Mouse (Mus musculus) gonadal fat pad, adult 2 months (tissue): ENCODE measurements at regions not wholly inside any gene's neighbourhood (a gene's known extent, or its start where the extent isn't known, plus 50 kb on each side); places are given as distances from the start of the nearest gene placed in this dataset.

ENCODE experiments used
- DNase-seq: peaks from one replicate; pipeline ENCODE4 v3.0.0-alpha.2; 2012; ENCODE audit warnings: low read depth

GRCm38 (mm10) chr8:116290671-116291245 lies 214.0 kb upstream of the Dynlrb2 start:
- DNase-seq = no peak

GRCm38 (mm10) chr8:116289237-116289636 lies 215.5 kb upstream of the Dynlrb2 start:
- DNase-seq = no peak

GRCm38 (mm10) chr8:116283990-116284389 lies 220.8 kb upstream of the Dynlrb2 start:
- no peak for DNase-seq

- DNase-seq = no peak
Measured at GRCm38 (mm10) chr8:116282341-116282740, 222.4 kb upstream of the Dynlrb2 start.

- no peak for DNase-seq
Measured at GRCm38 (mm10) chr8:116275014-116275413, 229.8 kb upstream of the Dynlrb2 start.

- DNase-seq = no peak
Measured at GRCm38 (mm10) chr8:116271238-116271637, 233.5 kb upstream of the Dynlrb2 start.

- DNase-seq = no peak
Measured at GRCm38 (mm10) chr8:116269393-116269792, 235.4 kb upstream of the Dynlrb2 start.

- no peak for DNase-seq
Measured at GRCm38 (mm10) chr8:116268685-116269084, 236.1 kb upstream of the Dynlrb2 start.

GRCm38 (mm10) chr8:116268161-116268560 lies 236.6 kb upstream of the Dynlrb2 start:
- no peak for DNase-seq

GRCm38 (mm10) chr8:116267021-116267420 lies 237.8 kb upstream of the Dynlrb2 start:
- DNase-seq = no peak

- no peak for DNase-seq
Measured at GRCm38 (mm10) chr8:116265591-116265990, 239.2 kb upstream of the Dynlrb2 start.

GRCm38 (mm10) chr8:116264078-116264477 lies 240.7 kb upstream of the Dynlrb2 start:
- no peak for DNase-seq

- no peak for DNase-seq
Measured at GRCm38 (mm10) chr8:116261286-116261685, 243.5 kb upstream of the Dynlrb2 start.

- no peak for DNase-seq
Measured at GRCm38 (mm10) chr8:116255398-116255797, 249.4 kb upstream of the Dynlrb2 start.

GRCm38 (mm10) chr8:116252455-116253216 lies 252.1 kb upstream of the Dynlrb2 start:
- no peak for DNase-seq

- no peak for DNase-seq
Measured at GRCm38 (mm10) chr8:116248398-116248797, 256.4 kb upstream of the Dynlrb2 start.

GRCm38 (mm10) chr8:116243493-116243892 lies 261.3 kb upstream of the Dynlrb2 start:
- DNase-seq = no peak

GRCm38 (mm10) chr8:116242972-116243371 lies 261.8 kb upstream of the Dynlrb2 start:
- DNase-seq = no peak

- DNase-seq = no peak
Measured at GRCm38 (mm10) chr8:116241987-116242242, 262.9 kb upstream of the Dynlrb2 start.

GRCm38 (mm10) chr8:116241146-116241986 lies 263.4 kb upstream of the Dynlrb2 start:
- DNase-seq = no peak

GRCm38 (mm10) chr8:116238670-116239069 lies 266.1 kb upstream of the Dynlrb2 start:
- no peak for DNase-seq

- peak; percentile 19 for DNase-seq
Measured at GRCm38 (mm10) chr8:116237561-116238100, 267.1 kb upstream of the Dynlrb2 start.
